Mouse (Mus musculus): ENCODE results near the gene Sept1.
"Not testable (repeated sequence)": the region's sequence is repeated elsewhere in the genome, so short reads cannot be mapped to it uniquely, and the experiment has no call there.

Gene Sept1

GRCm38 (mm10) chr7:127253821-127254769, 21.2 kb upstream of the Sept1 start:
- peak; percentile 99 for DNase-seq (ENCODE audit: low read depth, low spot score)

- DNase-seq (ENCODE audit: low read depth, low spot score) = no peak
These were observed 20.4 kb upstream of the Sept1 start for GRCm38 (mm10) chr7:127253341-127253740.

DNA sequence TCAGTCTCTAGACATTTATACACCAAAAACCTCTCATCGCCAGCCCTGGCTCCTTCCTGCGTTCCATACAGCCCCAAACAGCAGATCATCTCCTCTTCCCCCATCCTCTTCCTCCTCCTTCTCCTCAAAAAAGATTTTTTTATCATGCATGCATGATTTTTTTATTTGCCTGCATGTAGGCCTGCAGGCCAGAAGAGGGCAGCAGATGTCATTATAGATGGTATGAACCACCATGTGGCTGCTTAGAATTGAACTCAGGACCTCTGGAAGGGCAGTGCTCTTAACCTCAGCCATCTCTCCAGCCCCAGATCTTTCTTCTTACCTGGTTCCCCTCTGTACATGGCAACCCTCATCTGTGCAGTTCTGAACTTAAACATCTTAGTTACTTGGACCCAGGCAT, 19.5 kb upstream of the Sept1 start:
- peak; percentile 66 for DNase-seq (ENCODE audit: low read depth, low spot score)

- DNase-seq (ENCODE audit: low read depth, low spot score) = not testable (repeated sequence)
These were observed 17.6 kb upstream of the Sept1 start for GRCm38 (mm10) chr7:127250511-127250910.

DNA sequence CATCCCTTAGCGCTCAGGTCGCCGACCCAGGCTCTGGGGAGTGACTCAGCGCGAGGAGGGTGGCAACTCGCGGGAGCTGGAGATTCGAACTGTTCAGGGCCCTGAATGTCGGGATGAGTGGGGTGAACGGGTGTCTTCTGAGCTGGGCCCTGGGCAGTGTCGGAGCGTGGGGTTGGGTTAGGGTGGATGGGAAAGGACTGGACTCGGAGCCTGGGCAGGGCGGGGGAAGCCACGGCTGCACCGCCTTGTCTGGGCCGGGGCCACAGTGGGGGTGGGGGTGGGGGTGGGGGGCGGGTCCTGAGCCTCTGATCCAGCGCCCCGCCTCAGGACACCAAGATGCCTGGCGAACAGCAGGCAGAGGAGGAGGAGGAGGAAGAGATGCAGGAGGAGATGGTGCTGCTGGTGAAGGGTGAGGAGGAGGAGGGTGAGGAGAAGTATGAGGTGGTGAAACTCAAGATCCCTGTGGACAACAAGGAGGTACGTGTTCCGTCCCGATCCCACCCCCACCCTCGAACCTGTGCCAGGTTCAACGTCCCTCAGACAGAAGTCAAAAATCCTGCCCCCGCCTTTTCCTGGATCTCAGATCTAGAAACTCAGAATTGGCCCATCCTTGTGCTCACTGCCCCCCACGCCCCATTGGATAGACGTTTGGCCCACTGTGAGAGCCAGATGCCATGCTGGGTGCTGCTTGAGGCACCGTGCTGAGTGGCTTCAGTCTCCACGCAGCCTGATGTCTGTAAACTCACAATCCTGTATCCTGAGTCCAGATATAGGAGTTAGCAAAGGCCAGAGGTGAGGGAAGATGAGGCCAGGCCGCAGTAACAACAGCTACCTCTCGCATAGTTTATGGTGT, 12.0 kb upstream of the Sept1 start:
- DNase-seq (ENCODE audit: low read depth, low spot score) = no peak

GRCm38 (mm10) chr7:127243870-127244657, 11.1 kb upstream of the Sept1 start, which contains the start of gene Zfp771:
Gene Zfp771, plus strand, starts transcription at chr7:127244274.
- DNase-seq (ENCODE audit: low read depth, low spot score) = peak; percentile 96

DNA sequence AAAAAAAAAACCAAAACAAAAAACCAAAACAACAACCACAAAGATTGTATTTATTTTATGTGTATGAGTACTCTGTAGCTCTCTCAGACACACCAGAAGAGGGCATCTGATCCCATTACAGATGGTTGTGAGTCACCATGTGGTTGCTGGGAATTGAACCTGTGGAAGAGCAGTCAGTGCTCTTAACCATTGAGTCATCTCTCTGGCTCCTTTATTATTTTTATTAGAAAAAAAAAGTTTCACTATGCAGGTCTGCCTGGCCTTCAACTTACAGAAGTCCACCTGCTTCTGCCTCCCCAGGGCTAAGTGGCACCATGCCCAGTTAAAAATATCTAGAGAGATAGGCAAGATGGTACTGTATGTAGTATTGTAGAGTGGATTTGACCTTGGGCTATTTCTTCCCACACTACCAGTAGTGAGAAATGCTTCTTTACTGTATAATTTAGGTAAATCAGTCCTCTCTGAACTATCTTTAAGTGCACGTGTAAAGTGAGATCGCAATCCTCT, 10.5 kb upstream of the Sept1 start:
- DNase-seq (ENCODE audit: low read depth, low spot score) = no peak

GRCm38 (mm10) chr7:127234777-127235176, 1.8 kb upstream of the Sept1 start:
- no peak for DNase-seq (ENCODE audit: low read depth, low spot score)

GRCm38 (mm10) chr7:127233765-127234164, 835 bp upstream of the Sept1 start:
- no peak for DNase-seq (ENCODE audit: low read depth, low spot score)

DNA sequence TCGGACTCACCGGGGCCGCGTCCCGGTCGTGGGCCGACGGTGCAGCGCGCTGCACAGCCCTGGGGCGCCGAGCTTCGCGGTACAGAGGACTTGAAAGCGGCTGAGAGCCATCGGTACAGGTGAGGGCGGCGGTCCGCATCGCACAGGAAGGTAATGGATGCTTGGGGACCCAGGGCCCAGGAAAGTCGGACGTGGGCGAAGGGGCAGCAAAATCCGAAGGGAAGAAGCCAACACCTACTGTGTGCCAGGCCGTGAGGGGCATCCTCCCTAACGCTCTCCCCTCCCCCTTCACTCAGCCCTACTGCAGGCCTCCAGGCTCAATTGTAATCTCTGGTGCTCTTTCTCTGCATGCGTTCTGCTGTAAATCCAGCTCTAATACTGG, 429 bp upstream of the Sept1 start:
- no peak for DNase-seq (ENCODE audit: low read depth, low spot score)

- no peak for DNase-seq (ENCODE audit: low read depth, low spot score)
These were observed 906 bp downstream of the Sept1 start for GRCm38 (mm10) chr7:127231826-127232621.

DNA sequence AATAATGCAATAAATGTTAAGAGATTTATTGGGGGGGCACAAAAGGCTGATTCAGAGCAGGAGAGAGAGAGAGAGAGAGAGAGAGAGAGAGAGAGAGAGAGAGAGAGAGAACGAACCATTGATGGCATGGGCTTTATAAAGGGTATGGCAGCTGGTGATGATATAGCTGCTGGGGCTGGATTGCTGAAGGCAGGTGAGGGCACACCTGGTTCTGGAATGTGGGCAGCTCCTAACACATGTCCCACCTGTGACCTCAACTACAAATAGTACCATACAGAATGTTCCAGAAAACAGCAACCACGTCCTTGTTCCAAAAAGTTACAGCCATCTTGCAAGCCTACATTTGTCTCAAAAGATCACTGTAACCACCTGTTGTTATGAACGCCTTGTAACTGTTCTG, 1.6 kb downstream of the Sept1 start:
- DNase-seq (ENCODE audit: low read depth, low spot score) = no peak

- DNase-seq (ENCODE audit: low read depth, low spot score) = peak; percentile 94
These were observed 4.2 kb downstream of the Sept1 start for GRCm38 (mm10) chr7:127228615-127229303.

GRCm38 (mm10) chr7:127225147-127225995, 7.6 kb downstream of the Sept1 start:
- DNase-seq (ENCODE audit: low read depth, low spot score) = peak; percentile 90

- peak; percentile 59 for DNase-seq (ENCODE audit: low read depth, low spot score)
These were observed 8.3 kb downstream of the Sept1 start for GRCm38 (mm10) chr7:127224616-127225015.

GRCm38 (mm10) chr7:127223515-127224478, 9.1 kb downstream of the Sept1 start:
- peak; percentile 62 for DNase-seq (ENCODE audit: low read depth, low spot score)

DNA sequence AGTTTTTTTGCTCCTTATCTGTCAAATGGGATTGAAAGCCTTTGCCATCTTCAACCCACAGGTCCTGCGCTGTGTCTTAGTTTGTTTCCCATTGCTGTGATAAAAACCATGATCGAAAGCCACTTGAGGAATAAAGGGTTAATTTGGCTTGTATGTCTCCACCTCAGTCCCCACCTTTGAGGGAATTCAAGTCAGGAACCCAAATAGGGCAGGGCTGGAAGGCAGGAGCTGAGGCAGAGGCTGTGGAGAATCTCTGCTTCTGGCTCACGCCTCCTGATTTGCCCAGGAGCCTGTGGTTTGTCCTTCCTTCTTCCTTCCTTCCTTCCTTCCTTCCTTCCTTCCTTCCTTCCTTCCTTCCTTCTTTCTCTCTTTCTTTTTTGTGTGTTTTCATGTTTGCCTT, 9.8 kb downstream of the Sept1 start:
- DNase-seq (ENCODE audit: low read depth, low spot score) = peak; percentile 54

DNA sequence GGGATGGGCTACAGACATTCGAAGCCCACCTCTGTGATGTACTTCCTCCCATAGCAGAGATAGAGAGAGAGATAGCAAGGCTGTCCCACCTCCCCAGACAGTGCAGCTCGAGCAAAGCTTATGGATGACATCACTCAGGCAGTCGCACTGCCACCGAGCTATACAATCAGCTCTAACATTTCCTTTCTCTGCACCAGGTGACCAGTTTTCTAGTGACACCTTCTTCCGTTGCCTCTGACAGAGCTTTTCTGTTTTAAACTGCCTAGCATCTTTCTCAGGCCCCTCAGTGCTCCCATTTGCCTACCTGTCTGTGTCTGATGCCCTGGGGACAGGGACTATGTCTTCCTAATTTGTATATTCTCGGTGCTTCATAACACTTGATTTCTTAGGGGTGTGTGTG, 12.5 kb downstream of the Sept1 start:
- no peak for DNase-seq (ENCODE audit: low read depth, low spot score)
